Mouse (Mus musculus): ENCODE results near the gene Tmem179b.

Gene Tmem179b

DNA sequence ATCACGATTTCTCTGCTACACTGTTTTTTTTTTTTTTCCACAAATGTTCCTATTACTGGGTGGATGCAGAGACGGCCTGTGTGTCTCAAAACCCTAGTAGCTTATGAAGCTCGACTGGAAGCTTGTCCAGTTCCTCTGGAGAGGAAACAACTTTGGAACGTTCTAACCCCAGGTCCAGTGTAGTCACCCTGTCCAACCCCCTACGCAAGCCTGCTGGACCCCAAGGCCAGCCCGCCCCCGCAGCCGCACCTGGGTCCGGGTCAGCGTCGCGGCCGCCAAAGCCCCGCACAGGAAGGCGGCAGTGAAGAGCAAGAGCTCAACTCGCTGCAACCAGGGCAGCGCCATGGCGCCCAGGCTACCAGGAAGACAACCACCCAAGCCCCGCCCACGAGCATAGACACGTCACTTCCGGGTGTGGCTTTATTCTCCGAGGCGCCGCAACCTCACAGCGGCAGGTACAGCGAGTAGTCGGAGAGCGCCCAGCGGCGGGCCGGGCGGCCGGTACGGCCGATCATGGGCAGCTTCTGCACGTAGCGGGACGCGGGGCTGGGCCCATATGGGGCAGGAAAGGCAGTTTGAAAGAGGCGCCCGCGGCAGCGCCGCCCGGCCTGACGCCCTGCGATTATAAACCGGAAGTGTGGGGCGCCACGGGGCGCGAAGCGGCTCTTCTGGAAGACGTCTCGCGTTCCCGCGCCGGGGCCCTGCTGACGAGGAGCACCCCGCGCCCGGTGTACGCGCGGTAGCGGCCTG, at the start of gene Tmem179b:
Gene Tmem179b (minus strand): TSS at position 382 of the 750 bp plus-strand sequence.
- peak; percentile 97 to 98 for DNase-seq

DNA sequence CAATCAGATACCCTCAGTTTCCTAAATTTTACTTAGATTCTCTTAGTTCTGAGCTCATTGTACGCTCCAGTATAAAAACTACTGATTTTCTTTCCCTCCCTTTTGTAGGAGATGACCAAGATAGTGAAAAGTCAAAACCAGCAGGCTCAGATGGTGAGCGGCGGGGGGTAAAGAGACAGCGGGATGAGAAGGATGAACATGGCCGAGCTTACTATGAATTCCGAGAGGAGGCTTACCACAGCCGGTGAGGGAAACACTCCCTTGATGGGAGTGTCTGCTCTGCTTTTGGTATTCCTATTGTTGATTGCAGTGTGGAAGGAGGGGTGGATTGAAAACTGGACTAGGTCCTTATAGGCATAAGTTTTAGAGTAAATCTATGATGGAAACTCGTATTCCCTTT, 48.4 kb upstream of the Tmem179b start:
- DNase-seq: peak; percentile 76 to 78

DNA sequence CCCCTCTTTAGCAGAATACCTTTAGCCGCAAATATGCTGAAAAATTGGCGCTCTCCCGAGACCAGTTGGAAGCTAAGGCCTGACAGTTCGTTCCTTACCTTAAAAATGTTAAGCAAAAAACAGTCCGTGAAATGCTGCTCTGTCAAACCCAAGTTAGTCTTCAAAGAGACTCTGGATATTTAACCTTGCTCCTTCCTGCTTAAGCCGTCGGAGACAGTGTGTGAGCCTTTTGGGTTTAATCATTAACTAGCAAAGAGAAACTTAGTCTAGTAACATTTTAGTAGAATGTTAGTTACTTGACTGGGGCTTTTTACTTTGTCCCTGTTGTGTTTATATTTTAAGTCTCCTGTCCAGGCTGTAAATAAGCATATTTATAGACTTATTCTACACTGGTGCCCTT, 46.9 kb upstream of the Tmem179b start:
- DNase-seq: no peak

DNA sequence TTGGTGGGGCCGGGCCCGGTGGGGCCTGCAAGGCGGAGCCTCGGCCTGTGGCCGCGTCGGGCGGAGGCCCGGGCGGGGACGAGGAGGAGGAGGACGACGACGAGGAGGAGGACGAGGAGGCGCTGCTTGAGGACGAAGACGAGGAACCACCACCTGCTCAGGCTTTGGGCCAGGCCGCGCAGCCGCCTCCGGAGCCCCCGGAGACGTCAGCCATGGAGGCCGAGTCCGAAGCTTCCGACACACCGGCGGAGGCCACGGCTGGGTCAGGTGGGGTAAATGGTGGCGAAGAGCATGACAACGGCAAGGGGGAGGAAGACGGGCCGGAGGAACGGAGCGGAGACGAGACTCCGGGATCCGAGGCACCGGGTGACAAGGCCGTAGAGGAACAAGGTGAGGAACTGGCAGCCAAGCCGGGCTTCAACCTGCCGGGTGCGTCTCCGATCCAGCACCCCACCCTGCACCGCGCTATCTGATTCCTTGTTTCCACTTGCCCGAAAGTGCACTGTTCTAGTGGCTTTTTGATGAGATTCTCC, 46.2 kb upstream of the Tmem179b start:
- no peak for DNase-seq

DNA sequence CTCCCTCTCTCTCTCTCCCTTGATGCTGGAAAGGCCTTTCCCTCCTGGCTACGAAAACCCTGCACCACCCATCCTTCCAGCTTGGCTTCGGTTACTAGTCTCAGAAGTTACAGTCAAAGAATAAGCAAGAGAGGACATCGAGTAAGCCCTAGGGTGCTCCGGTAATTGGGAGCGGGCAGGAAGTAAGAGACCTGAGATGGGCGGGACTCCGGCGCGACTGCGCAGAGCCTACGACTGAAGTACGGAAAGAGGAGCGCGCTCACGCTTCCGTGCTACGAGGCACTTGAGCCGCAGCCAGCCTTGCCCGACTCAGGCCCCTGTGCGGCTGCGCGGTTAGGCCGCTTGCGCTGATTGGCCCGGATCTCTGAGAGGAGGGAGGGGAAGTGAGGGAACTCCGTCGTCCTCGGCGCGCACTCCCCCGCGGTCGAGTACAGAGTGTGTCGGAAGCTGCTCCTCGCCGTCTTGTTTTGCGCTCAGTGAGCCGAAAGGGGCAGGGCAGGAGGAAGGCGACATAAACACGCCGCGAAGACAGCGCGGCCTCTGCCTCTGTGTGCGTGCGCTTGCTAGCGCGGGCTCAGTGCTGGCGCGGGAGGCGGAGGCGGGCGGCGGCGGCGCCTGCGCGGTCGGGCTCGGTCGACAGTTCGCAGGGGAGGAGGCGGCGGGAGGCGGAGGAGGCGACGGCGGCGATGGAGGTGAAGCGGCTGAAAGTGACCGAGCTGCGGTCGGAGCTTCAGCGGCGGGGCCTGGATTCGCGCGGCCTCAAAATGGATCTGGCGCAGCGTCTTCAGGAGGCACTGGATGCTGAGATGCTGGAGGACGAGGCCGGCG, 45.5 kb upstream of the Tmem179b start, which contains the start of gene Hnrnpul2:
Gene Hnrnpul2 (plus strand): TSS at position 415 of the 828 bp plus-strand sequence.
- peak; percentile 98 to 99 for DNase-seq

DNA sequence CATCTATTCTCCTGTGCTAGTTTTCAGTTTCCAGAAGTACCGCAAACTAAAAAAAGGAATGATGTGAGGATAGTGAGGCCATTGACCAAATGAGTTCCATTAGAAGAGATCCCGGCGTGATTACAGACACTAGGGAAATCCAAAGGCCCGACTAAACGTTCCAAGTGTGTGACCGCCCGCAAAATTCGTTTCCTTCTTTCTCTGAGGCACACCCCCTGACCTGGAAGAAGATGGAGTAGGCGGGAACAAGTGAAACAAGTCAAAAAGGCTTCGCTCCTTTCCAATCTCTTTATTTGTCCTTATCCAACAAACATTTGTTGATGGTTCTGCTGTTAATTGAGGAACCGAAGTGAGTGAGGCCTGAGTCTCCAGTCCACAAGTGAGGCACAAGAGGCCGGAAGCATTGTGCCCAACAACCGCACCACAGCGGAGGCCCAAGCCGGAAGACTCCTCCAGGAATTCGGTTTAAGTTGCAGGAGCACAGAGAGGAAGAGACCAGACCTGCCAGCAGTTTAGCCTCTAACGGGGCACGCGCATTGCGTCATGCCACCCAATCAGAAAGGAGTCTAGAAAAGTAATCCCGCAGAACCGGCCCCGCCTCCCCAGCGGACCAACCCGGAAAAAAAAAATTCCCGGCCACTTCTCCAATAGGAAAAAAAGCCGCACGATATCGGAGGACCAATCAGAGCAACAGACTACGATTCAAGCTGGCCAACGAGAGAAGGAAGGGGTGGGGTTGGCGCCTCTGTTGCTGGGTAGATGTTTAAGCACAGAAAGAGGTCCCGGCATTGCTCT, 44.7 kb upstream of the Tmem179b start, which contains the start of gene Ttc9c:
Gene Ttc9c (minus strand): TSS at position 533 of the 795 bp plus-strand sequence.
- peak; percentile 95 to 96 for DNase-seq

DNA sequence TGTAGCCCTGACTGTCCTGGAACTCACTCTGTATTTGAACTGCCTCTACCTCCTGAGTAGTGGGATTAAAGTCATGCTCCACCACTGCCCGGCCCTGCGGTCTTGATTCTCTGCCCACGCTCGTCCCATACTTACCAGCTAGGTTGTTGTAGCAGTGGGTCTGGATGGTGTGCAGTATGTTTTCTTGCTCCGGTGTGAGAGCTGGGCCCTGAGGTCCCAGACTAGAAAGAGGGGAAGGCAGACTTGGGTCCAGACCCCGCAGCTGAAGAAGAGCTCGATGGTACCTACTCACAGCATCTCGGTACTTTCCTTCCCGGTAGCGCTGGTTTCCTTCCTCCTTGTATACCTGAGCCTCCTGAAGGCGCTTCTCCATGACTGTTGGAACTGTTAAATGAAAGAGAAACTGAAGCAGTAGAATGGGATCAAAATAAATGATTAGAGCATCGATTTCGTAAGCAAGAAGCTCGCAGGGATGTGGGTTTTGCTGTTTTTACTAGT, 44.1 kb upstream of the Tmem179b start:
- no peak for DNase-seq

DNA sequence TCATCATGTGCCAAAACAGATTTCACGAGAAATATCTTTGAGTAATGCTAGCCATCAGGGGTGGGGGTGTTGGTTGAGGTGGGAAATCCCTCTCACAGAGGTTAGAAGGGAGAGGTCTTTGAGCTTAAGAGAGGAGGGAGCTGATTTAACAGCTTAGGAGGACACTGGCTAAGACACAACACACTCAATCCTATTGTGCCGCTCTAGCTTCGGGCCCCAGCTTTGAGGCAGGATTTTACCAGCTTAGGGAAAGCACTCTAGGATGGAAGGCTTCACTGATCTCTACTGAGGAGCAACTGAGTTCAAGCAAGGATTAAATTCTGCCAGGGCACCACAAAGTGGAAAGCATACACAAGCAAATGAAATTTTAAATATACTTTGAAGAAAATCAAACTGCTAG, 42.7 kb upstream of the Tmem179b start:
- no peak for DNase-seq

DNA sequence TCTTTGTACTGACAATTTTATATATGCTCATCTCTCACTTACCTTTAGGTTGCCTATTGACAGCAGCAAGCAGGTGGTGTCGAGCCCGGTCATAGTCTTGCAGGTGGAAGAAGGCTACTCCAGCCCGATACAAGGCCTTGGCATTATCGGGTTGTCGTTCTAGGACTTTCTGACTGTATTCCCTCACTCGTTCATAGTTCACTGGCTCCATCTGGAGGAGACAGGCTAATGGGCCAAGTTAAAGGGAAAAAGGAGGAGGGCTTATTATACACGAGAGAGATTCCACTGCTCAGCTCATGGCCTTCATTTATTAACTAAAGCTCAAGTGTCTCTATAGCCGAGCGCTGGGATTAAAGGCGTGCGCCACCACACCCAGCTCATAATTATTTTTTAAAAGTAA, 41.5 kb upstream of the Tmem179b start:
- DNase-seq: no peak

DNA sequence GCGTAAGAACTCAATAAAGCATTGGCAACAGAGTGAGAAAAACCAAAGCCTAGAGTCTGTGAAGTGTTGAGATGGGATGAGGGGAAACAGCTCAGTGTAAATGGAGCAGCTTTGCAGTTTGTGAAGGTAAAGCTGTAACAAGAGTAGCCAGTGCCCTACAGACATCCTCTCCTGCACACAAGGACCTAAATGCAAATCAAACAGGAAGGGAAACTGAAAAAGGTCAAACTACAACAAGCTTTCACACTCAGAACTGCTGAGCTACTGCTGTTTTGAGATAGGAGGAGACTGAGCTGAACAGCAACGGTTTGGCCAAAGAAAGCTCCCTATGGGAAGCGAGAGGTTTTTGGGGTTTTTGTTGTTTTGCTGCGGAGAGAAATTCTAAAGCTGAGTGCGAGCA, 32.5 kb upstream of the Tmem179b start:
- no peak for DNase-seq

DNA sequence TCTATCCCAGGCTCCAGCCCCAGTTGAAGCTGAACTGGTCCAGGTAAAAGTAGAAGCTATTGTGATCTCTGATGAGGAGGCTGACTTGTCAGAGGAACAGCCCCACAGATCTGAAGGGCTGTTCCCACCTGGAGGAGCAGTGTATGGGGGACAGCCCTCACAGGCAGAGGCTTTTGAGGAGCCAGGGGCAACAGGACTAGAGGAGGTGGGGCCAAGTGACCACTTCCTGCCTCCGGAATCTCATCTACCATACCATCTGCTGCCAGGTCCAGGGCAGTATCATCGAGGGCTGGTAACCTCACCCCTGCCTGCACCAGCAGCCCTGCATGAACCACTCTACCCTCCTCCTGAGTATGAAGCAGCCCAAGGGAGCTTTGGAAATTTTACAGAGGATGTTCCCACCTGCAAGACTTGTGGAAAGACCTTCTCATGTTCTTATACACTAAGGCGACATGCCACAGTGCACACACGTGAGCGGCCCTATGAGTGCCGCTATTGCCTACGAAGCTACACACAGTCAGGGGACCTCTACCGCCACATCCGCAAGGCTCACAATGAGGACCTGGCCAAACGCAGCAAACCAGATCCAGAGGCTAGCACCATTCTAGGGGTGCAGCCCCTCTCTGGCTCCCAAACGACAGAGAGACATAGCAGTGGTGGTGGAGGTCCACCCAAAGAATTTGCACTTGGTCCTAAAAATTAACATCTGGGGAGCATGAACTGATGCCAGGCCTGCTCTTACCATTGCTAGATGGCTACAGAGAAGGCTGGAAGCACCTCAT, 29.8 kb upstream of the Tmem179b start:
- no peak for DNase-seq

DNA sequence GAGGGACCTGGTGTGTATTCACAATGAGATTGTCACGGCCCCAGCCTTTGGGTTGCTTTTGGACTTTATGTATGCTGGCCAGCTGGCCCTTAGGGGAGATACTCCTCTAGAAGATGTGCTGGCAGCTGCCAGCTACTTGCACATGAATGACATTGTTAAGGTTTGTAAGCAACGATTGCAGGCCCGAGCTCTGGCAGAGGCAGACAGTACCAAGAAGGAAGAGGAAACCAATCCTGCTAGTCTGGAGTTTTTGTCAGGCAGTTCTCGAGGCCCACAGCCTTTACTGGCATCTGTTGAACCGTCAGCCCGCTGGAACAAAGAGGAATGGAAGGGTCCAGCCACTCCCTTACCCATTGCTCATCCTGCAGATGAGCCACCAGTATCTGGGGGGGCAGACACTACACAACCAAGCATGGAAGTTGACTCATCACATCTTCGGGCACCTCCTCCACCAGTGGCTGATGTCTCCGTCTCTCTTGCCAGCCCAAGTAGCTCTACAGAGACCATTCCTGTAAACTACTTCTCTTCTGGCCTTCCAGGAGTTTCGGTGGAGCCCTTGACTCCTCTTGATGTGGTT, 29.0 kb upstream of the Tmem179b start:
- no peak for DNase-seq

DNA sequence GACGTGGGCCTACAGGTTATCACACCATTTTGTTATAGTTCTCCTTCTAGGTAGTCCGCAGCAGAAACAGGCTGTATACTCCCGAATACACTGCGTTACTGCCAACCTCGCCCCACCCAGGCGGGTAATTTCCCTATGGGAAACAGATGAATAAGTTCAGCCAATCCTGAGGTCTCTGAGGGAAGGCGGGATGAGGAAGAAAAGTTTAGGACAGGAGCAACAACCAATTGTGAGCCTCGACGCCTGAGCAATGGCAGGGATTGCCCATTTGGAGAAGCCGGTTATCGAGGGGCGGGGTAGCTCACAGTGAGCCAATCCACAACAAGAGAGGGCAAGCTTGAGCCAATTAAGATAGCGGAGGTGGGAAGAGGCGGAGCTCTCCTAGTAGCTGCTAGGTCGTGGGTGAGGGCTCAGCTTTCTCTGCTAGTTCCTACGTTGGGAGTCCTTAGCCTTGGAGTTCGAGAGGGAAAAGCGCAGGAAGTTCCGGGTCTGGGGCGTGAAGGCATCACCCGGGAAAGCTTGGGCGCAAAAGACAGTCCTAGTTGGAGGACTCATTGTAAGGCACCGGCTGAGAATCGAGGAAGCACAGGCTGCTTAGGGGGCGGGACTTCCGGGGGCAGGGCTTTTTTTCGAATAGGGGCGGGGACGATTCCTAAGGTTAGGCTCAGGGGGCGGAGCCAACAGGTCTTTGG, 28.0 kb upstream of the Tmem179b start, which contains the start of gene Zbtb3:
Gene Zbtb3 (plus strand): TSS at position 426 of the 692 bp plus-strand sequence.
- DNase-seq: peak; percentile 92 to 93

DNA sequence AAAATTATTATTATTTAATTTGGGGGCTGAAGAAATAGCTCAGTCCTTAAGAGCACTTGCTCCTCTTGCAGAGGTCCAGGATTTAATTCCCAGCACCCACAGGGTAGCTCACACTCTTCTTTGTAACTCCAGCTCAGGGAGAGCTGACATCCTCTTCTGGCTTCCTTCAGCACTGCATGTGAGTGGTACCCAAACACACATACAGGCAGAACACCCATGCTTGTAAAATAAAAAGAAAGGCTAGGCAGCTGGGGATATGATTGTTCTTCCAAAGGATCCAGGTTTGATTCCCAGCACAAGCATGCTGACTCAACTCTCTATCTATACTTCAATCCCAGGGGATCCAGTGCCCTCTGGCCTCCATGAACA, 24.7 kb upstream of the Tmem179b start:
- DNase-seq: no peak

DNA sequence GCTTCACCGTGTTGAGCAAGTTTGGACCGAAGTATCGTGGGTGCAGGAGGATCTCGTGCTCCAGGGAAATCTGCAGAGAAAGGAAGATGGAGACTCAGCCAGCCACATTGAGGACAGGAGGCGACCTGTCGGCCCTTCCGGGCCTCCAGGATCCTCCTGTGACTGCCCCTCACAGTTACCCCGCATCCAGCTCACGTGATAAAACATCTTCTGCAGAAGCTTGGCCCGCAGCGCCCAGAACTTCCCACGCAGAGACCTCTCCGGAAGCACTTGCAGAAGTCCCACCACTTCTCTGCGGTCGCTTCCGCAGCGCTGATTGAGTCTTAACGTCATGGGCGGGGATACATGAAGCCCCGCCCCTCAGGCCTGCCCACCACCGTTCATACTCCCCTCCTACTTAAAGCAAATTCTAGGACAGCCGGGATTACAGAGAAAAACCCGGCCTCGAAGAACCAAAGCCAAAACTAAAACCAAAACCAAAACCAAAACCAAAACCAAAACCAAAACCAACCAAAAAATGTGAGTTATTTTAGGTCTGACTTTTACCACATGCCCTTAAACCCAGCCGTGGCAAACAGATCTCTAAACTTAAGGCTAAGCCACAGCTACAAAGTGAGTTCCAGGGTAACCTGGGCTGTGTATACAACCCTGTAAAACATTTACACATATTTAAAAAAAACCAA, 24.1 kb upstream of the Tmem179b start, which contains the start of gene Polr2g:
Gene Polr2g (minus strand): TSS at position 314 of the 683 bp plus-strand sequence.
- peak; percentile 84 to 89 for DNase-seq

DNA sequence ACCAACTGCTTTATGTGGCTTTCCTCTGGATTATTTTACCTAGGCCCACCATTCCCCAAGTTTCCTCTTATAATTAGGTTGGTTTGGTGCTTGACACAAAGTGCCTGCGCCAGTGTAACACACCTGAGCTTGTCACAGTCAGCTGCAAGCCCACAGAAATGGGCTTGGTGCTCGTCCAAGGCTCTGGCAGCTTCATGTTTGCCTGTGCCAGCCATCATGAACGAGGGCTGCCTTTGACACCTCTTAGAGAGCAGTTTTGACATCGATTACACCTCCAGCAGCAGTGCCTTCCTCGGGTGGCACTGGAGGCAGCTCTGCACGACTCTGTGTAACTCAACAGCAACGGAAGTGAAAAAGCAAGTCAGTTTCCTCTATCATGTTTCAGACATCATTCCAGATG, 15.9 kb upstream of the Tmem179b start:
- DNase-seq: no peak

DNA sequence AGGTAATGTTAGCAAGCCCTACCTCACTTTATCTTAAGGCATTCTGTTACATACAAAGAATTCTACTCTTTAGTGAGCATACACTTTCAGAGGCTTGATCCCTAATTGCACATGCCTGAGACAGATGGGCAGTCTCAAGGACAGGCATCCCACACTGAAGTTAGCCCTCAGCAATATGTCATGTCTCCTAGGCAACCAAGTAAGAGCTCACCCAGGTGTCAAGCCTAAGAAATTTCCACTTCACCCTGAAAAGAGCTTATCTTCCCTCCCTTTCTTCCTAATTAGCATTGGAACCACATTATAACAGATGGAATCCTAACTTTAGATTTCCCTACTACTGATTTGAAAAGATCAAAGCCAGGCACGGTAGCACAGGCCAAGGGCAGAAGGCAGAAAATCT, 14.9 kb upstream of the Tmem179b start:
- DNase-seq: no peak

DNA sequence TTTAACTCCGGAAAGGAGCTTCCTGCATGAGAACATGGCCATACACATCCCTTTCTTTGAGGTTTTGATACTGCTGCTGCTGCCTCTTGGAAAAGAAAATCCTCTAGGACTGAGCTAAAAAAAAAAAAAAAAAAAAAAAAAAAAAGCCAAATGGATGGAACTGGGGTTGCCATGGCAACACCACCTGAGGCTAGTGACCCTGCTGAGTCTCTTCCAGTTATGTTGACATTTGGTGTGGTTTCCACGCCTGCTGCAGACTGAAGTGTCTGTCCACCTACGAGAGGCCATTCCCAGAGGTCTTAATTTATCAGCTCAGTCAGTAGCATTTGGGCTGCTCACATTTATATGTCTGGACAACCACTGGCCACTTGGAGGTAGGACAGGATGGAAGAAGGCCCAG, 14.3 kb upstream of the Tmem179b start:
- DNase-seq: peak; percentile 37 to 39

DNA sequence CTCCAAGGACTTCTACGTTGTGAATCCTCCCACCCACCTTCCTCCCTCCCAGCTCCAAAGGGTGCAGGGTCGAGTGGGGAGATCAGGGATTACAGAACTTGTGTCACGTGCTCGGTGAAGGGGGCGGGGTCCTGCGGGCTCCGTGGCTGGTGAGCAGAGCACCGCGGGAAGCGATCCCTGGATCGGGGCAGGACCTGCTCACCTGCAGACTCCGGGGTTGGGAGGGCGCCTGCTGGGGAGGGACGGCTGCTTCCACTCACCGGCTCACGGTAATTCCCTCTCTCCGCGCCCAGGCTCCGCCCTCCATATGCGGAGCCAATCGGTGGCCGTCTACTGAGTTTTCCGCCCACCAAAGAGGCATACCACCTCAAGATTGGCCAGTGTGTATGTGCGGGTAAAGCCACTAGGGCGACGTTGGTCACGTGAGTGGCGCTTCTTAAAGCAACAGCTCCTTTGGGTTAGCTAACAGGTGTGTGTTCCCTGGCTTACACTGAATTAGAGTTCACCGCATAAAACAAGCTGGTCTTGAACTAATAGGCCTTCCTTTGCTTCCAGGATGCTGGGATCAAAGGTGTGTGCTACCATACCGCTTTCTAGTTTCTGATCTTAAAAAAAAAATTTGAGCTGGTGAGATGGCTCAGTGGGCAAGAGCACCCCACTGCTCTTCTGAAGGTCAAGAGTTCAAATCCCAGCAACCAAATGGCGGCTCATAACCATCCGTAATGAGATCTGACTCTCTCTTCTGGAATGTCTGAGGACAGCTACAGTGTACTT, 11.9 kb upstream of the Tmem179b start, which contains the start of gene Taf6l:
Gene Taf6l (minus strand): TSS at position 410 of the 774 bp plus-strand sequence.
- peak; percentile 89 to 91 for DNase-seq
